Mouse (Mus musculus) yolk sac, embryonic 10.5 days (tissue): ENCODE results near the gene Rpn2.

Experiments used
- DNase-seq: peaks from one replicate; pipeline ENCODE4 v3.0.0-alpha.2; 2017; ENCODE audit warnings: low spot score

Gene Rpn2

DNA sequence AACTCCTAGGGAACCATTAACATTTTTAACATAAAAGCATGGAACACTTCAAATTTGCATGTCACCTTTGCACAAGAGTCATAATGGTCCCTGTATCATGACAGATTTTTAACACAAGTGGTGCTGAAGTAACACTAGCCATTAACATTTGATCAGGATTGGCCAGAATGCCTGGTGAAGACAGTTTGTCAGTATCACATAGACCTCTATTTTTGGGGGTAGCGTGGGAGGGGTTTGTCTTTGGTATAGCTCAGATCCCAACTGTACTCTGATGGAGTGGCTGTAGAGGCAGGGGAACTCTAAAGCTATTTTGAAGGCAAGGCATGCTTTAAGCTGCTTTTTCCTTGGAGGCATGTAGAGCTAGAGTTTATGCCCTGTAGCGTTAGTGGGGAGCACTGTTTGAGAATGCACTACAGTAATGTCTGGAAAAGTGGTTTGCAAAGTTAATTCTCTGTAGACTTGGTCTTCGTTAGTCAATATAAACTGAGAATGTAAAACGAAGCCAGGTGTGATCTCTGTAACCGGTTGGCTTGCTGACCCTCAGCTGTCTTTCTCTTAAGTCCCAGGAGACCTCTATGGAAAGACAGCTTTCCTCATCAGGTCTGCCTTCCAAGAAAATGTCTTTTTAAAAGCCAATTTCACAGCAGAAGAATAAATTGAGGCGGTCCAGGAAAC, 32.3 kb downstream of the Rpn2 start:
- DNase-seq: no peak

DNA sequence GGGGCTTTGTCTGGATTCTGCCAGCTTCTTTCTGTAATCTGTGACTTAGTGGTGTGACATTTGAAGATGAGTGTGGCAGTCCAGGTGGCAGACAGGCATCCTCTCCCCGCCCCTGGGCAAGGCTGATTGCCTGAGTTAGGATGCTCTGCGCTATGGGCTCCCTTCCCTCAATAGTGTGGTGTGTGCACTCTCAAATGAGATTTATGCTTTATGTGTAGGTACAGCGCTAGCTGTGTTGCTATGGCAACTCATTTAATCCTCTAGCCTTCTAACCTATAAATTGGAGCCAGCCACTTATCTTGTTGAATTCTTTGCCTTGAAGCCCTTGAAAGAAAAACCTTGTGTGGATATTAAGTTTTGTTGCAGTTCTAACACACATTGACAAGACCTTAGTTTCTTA, 34.9 kb downstream of the Rpn2 start:
- no peak for DNase-seq

DNA sequence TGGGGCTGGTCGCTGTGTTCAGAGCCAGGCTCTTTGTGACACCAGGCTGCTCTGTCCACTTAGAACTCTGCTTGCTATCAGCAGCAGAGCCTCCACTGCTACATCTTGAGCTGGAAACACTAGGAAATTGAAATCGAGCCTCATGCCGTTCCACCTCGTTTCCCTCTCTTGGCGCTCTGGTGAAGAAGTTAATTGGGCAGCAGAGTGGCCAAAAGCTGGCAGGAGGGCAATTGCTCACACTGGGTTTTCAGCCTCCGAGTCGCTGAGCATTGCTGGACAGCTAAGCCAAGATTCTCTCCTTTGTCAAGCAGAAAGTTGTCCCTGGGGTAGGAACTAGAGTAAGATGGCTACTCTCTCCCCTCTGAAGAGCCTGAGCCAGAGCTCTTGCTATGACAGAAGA, 35.5 kb downstream of the Rpn2 start:
- DNase-seq: no peak

DNA sequence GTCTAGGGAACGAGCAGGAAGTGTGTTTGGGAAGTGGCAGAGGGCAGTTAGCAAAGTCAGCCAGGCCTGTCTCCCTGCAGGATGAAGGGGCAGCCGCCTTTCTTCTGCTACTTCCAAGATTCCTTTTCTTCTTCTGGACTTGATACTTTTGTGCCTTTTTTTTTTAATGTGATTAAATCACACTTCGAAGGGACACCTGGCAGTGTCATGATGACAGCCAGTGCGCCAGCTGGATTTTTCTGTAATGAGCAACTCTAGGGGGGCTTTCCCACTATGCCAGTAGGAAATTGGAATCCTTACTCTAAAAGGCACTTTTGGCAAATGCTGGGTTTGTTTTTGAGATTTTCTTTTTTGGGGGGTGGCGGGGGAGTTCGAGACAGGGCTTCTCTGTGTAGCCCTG, 36.7 kb downstream of the Rpn2 start:
- DNase-seq: no peak

DNA sequence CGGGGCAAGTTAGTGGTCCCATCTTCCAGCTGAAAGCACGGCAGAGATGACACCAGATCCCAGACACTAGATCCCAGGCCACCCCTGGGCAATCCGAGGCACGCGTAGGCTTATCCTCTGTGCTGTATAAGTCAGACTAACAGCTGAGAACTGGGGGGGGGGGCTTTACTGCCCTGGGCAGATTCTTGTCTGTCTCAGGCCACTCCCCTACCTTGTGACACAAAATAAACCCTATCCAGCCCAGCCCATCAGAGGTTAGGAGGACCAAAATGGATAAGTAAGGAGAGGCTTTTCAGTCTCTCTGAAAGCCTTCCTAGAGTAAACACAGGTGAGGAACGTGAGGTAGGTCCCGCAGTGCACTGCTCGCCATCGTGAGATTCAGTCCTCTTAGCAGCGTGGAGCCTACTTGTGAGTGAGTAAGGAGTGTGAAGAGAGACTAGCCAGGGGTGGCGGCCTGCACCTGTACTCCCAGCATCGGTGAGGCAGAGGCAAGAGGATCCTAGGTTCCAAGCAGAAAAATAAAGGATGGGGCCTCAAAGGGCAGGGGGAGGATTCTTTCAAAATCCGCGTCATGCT, 37.6 kb downstream of the Rpn2 start:
- no peak for DNase-seq

DNA sequence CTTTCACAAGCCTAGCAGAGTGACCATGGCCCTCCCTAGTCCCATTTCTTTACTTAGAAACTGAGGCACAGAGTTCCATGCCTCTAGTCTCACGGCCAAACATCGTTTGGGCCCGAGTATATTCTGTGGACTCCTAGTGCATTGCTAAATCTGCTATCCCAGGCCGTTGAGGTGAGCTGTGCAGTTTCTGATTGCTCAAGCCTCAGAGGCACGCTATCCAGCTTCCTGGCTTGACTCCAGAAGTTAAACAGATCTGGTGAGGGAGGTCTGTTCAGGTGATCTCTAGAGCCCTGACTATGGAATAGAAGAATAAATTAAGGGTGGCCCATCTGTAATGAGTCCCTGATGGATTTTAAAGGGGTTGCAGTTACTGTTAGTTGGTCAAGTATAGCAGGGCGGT, 38.4 kb downstream of the Rpn2 start:
- no peak for DNase-seq

DNA sequence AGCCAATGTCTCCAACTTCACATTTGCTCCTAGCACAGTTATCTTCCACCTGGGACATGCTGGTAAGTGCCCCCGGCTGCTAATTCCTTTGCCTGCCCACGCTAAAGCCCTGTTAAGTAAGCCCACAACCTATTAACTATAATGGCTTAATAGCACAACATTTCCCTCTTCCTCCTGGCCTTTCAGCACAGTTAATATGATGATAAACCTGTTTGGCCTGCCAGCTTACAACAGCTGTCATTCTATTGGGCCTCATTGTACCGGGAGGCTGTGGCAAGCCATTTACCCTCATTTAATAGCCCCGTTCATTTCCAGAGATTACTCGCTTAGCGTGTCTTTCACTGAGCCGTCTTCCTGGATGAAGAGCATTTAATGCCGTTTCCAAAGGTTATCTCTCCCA, 41.3 kb downstream of the Rpn2 start:
- DNase-seq: no peak

DNA sequence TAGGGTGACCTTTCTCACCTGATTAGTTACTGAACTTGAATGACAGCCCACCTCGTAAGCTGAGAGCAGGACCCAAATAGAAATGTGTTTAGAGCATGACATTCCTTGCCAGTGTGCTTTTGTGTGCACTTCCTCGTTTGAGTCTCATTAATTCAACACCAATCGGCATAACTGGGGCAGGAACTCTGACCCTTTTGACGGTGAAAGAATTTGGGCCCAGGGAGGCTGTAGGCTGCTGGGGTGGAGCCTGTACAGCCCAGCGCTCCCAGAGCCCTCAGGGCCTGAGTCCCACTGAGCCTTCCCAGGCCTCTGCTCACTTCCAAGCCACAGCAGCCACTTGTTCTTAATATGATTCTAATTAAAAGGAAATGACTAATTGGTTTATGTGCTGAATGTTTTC, 42.1 kb downstream of the Rpn2 start:
- DNase-seq: no peak

DNA sequence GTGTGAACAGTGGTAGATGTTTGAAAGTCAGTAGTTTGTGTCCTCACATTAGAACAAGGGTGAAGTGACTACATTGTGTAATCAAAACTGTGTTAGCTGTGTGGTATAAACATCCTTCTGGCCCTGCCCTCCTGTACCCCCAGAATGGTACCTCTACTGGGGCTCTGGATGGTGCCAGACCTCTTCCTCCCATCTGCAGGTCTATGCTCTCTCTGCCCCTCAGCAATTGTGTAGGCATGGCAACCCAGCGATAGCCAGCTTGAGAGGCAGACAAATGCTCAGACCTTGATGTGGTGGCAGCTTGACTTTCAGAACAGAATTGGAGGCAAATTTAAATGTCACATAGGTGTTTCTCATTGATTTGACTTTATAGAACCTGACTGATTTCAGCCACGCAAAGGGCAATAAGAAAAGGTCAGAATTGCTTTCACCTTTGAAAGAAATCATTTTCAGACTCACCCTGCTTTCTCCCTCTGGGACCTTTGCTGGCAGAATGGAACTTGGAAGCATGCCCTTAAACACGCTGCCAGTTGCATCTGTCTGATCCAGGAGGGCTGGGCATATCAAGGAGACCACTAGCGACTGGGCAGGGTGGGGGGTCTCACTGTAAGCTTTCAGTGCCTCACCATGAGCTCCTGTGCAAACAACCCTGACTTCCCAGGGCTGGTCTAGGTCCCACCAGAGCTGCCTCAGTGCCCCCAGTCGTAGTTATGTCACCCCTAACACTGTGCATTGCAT, 43.4 kb downstream of the Rpn2 start:
- no peak for DNase-seq

DNA sequence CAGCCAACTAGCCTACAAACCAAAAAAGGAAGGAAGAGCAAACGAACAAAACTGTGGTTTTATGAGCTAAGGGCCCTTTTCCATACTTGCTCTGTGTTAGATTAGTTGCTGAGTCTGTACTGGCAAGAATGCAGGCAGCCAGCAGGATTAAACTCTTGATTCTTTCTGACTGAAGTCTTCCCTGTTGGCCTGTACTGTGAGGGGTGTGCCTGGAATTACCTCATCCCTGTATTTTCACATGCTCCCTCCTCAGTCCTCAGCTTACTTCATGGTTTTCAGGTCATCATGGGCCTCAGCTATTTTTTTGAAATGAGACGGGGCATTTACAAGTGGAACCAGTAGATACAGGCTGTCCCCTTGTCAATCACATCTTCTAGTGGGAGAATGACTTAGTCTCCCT, 46.4 kb downstream of the Rpn2 start:
- no peak for DNase-seq

DNA sequence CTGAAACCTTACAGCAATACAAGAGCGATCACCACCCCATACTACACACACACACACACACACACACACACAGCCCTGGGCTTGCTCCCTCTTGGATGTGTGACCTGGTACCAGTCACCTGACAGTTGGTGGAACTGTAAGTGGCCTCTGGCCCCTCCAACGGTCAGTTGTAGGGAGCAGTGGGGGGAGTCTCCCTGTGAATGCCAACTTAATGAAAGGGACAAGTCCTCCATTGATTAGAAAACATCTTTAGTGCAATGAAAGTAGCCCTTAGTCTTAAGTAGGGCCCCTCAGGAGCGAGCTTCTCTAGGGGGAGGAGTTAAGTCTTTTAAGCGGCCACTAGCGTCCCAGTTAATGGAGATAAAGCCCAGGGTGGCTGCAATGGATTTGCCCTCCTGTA, 49.3 kb downstream of the Rpn2 start:
- no peak for DNase-seq

DNA sequence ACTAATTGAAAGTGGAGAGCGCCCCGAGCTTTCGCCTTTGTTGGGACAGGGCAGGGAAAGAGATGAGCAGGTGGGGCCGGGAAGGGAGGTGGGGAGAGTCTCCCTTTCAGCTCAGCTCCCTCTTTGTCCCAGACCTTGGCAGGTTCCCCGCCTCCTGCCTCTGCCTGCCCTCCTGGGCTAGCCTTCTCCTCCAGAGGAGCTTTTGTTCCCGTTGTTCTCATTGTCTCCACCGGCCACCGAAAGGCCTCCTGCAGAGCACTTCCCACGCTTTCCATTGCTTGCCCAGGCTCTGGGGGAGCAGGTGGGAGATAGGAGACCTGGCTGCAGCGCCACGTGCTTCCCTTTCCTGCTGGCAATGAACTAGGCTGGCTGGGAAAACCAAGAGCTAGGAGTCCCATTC, 49.8 kb downstream of the Rpn2 start:
- DNase-seq: no peak

DNA sequence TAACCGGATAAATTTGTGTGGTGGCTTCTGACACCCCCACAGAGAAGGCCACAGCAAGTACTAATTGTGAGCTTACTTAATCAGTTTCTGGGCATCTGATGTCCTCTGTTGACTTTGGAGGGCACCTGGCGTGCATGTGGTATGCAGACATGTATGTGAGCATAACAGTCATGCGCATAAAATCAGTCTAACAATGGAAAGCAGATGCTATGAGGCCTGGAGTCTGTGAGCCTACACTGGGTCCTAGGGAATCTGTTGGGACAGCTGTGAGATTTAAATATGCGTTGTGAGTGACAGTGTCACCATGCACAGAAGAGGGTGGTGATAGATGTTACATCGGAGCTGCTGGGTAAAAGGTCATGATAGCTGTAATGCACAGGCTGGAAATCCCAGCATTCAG, 53.2 kb downstream of the Rpn2 start:
- no peak for DNase-seq

DNA sequence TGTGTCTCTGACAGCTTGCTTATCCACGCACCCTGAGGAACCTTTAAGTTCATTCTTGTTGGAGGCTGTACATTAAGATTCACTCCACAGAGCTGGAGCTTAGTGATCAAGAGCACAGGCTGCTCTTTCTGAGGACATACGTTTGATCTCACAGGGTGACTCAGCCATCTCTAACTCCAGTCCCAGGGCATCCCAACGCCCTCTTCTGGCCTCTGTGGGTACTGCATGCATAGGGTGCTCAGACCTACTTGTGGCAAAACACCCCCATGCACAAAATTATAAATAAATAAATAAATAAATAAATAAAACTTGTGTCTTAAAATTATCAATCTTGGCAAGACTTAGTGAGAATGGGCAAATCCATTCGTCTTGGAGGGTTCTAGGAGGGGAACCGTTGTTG, 59.8 kb downstream of the Rpn2 start:
- peak; percentile 34 for DNase-seq

DNA sequence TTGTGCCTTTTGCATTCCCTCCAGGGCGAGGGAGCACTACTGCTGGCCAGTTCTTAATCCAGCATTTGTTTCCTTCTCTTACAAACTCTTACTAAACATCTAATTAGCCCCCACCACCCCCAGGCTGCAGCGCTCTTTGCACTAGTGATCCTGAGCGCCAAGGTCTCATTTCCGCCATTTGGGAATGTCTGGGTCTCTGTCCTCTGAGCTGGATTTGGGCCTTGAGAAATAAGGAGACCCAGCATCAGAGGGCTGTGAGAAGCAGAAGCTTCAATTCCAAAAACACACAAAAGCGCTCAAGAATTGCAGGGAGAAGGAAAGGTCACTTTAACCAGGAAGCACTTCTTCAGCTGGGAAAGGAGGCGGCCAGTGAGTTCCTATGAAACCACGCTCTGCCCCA, 60.7 kb downstream of the Rpn2 start:
- no peak for DNase-seq

DNA sequence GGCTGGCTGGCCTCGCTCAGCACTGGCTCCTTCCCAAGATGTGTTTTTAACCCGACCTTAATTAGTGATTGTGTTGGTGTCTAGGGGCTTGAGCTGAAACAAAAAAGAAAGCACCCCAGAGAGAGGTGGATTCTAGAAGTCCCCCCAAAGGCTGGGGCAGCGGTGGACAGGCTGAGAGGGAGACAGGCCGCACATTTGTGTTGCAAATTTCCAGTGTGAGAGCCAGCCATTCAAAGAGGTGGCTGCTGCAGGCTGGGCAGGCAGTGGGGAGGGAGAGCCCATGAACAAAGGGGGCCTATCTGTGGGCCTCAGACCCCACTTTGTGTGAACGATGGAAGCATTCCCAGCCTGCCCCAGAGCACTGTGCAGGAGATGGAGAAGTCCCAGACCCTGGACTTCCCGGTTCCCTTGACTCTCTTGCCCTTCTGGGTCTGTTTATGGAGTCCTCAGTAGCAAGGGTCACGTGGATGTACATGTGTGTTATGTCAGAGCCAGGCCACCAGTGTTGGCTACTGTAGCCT, 61.5 kb downstream of the Rpn2 start:
- no peak for DNase-seq

DNA sequence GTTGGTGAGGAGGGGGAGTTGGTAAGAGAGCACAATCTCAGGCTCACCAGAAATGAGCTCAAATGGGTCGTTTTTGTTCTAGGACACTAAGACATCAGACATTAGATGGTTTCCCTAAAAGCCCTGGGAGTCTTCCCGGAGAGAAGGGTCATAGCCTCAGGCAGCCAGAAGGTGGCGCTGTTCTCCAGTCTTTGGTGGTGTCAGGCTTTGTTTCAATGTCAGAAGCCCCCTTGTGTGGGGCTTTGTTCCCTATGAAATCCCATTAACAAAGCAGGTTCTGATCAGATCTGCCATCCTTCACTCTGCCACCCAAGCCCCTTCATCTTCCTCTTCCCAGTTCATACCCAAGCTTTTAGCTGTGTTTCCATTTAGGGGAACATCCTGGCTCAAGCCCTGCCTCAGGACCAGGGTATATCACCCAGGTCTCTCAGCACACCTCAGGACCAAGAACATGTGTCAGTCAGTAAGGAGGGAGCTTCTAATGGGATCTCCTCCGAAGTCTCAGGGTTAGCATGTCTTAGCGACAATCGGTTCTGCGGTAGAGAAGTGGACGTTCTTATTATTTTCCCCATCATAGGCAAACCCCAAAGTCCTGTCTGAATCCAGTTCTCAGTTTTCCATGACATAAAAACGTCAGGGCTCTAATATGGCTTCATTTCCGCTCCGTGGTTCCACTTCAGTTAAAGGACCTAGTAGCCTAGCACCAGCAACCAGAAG, 62.9 kb downstream of the Rpn2 start:
- DNase-seq: peak; percentile 55

DNA sequence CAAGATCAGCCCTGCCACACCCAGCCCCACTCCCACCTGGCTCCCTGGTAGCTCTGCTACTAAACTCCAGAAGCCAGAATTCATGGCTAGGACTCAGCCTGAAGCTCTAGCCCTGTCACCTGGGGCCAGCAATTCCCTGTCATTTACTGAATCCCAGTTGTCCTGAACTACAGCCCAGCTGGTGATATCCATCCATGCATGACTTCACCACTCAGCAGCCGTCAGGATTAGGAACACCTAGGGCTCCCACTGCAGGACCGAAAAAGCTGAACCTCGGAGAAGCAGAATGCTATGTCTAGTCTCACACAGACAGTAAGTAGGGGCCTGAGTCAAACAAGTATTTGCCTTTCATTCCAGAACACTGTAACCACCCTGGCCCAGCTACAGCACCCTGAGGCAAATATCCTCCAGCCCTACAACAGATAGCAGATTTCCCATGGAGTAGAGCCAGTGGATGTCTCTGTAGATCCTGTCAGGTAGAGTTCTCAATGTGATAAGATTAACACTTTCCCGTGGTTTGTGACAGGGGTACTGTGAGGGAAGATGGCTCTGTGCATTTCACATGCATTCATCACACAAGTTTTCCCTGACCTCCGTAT, 63.6 kb downstream of the Rpn2 start:
- DNase-seq: no peak

DNA sequence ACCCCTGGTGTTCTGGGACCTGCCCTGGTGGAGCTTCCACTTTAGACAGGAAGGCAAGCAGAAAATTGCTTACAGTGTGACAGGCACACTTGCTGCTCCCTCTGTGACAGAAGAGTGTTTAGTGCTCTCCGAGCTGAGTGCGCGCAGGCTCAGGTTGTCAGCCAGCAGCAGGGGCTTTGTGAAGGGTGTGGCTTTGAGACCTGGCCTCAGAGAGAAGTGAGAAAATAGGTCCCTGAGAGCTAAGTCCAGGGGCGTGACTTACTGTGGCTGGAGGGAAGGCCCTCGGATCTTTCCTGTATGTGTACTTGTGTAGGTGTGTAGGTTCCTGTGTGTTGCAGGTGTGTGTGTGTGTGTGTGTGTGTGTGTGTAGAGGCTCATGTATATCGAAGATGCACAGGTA, 64.5 kb downstream of the Rpn2 start:
- no peak for DNase-seq

DNA sequence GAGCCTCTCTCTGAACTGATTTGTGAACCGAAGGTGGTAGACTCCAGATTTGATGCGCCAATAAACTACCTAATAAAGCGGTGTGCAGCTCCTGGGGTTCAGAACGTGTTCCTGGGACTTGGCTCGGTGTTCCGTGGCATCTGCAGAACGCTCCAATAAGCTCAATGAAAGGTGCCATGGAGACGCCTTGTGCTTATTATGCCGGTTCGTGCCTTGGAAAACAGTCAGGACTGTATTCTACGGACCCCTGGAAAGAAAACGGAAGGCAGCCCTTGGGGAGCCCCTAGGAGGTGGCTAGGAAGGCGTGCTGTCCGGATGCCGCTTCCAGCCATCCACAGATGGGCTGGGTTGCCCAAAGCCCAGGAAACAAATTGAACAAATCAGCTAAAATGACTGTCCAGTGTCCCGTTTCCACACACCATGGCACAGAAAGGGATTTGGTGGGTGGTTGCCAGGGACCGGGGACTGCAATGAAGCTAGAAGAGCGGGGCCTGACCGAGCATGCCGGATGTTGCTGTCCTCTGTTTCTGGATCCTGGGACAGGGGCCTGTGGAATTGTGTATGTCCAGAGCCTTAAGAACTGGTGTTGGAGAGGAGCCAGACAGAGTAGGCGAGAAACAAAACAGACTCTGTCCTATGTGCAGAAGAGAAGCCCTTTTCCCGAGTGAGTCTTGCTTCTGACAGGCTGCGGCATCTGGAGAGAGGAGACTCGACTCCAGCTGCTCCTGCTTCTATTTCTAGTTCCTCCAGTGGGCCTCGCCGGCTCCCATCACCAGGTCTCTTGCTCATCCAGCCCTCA, 68.7 kb downstream of the Rpn2 start, which contains the start of gene Ghrh:
TSS of gene Ghrh (minus strand) at position 146 of the 799 bp plus-strand sequence.
- peak; percentile 20 for DNase-seq

DNA sequence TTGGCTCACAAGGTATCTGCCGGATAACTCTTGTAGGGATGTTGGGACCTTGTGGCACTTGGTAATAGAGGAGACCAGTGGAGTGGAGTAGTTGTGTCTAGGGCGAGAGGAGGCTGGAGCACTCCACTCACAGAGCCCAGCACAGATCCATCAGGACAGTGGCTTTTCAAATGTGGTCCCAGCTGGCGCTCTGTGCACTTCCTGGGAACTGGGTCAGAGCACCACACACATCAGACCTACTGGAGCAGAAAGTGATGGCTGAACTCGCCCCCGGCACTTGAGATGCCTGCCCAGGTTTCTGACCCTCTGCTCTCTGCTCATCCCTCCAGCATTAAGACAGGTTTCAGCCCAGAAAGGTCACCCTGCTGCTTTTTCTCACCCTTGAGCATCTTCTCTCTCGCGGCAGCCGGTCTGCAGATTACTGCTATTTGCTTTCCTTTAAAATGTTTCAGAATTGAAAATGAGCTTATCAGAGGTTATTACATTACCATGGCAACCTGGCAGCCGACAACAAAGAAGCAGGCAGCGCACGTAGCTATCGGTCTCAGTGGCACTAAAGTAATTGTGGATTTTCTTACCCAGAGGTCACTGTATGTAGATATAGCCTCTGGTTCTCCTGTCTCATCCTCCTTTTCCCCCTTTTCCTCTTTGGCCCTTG, 70.4 kb downstream of the Rpn2 start:
- no peak for DNase-seq
